Mouse (Mus musculus): Measurements from ENCODE around the gene Nsun4.
A peak's percentile ranks its signal among the peaks of the same experiment; 100 is the strongest.

Gene Nsun4

GRCm38 (mm10) chr4:115987436-115987835 lies 66.2 kb downstream of the Nsun4 start:
- no peak for DNase-seq (ENCODE audit: low spot score in 2 of 2)

GRCm38 (mm10) chr4:115984967-115985366 lies 68.7 kb downstream of the Nsun4 start:
- no peak for DNase-seq (ENCODE audit: low spot score in 2 of 2)

GRCm38 (mm10) chr4:115984111-115984510 lies 69.6 kb downstream of the Nsun4 start:
- DNase-seq (ENCODE audit: low spot score in 2 of 2) = peak; percentile 49 to 71
